Mouse (Mus musculus): ENCODE results near the gene Snn.

- TF ChIP-seq CTCF (IDR thresholded peaks at IDR 0.05; ENCODE audit: low read depth) (no peak), EP300 (IDR thresholded peaks at IDR 0.05; ENCODE audit: low read depth) (no peak)
Measured at GRCm38 (mm10) chr16:11071176-11071575, 10.4 kb downstream of the Snn start.
